Mouse (Mus musculus) forebrain, embryonic 10.5 days (tissue): ENCODE data around the gene Slc4a10. TPM values are rescaled to one million over a fixed set of nuclear protein-coding genes. Genes with fewer than 3 reads are reported as not detected.

Source experiments
- DNase-seq: peaks from one replicate; pipeline ENCODE4 v3.0.0-alpha.2; 2017; ENCODE audit warnings: low spot score; ENCODE audit errors: extremely low spot score
- H3K27ac ChIP-seq: fragments of 300-500 bp; sonication (generic); 2 replicates; pipeline ENCODE4 v1.5.1; 2016; ENCODE audit warnings: mild to moderate bottlenecking
- H3K27me3 ChIP-seq: fragments of 300-500 bp; sonication (generic); 2 replicates; pipeline ENCODE4 v1.6.1; 2016; ENCODE audit warnings: mild to moderate bottlenecking; ENCODE audit not compliant: poor library complexity, severe bottlenecking
- H3K36me3 ChIP-seq: fragments of 300-500 bp; sonication (generic); replicated peaks from 2 replicates; pipeline ENCODE4 v1.6.1; 2016; ENCODE audit warnings: mild to moderate bottlenecking, moderate library complexity
- H3K4me1 ChIP-seq: fragments of 300-500 bp; sonication (generic); 2 replicates; pipeline ENCODE4 v1.6.1; 2016
- H3K4me3 ChIP-seq: fragments of 300-500 bp; sonication (generic); 2 replicates; pipeline ENCODE4 v1.5.1; 2016; ENCODE audit warnings: mild to moderate bottlenecking, moderate library complexity
- H3K9me3 ChIP-seq: fragments of 300-500 bp; sonication (generic); 2 replicates; pipeline ENCODE4 v1.6.1; 2016; ENCODE audit warnings: mild to moderate bottlenecking, moderate library complexity
- WGBS: fragments of 180-500 bp; shearing (Covaris S2); methylation state at CpG from one replicate; pipeline ENCODE4 v1.1.7; 2016; 5-methylcytosine and 5-hydroxymethylcytosine counted together
- polyA plus RNA-seq: library from polyadenylated mRNA; unstranded; fragments of >200 nt; fragmentation: Nextera tagmentation; extraction: Ambion mirVana; gene quantifications from 2 replicates; pipeline ENCODE4 v1.2.1, GENCODE M21; 2016

Gene Slc4a10
- polyA plus RNA-seq, 1 experiment from 2014 or later = 0.05 TPM

- WGBS = 56% methylated on average over 8 of the region's 8 CpGs
Observed at GRCm38 (mm10) chr2:62134911-62135310, 88.6 kb downstream of the Slc4a10 start.

GRCm38 (mm10) chr2:62147636-62148035 is 101.4 kb downstream of the Slc4a10 start:
- Histone ChIP-seq H3K27ac (no peak overlapping the region), H3K4me1 (no peaks in the 10 kb centered on the region), H3K36me3 (no peaks in the 10 kb centered on the region), H3K4me3 (no peak overlapping the region), H3K9me3 (no peaks in the 10 kb centered on the region), H3K27me3 (no peaks in the 10 kb centered on the region)
- 76% methylated on average over 3 of the region's 3 CpGs for WGBS
- DNase-seq = no peak

More at GRCm38 (mm10) chr2:62134911-62135310, 88.6 kb downstream of the Slc4a10 start:
- Histone ChIP-seq H3K27ac (no peak overlapping the region), H3K9me3 (no peaks in the 10 kb centered on the region), H3K27me3 (no peaks in the 10 kb centered on the region), H3K36me3 (no peaks in the 10 kb centered on the region), H3K4me1 (no peaks in the 10 kb centered on the region), H3K4me3 (no peak overlapping the region)
- DNase-seq = no peak

GRCm38 (mm10) chr2:62149421-62149820 is 103.2 kb downstream of the Slc4a10 start:
- Histone ChIP-seq H3K4me1 (no peaks in the 10 kb centered on the region), H3K4me3 (no peak overlapping the region), H3K27me3 (no peaks in the 10 kb centered on the region), H3K9me3 (no peaks in the 10 kb centered on the region), H3K27ac (no peak overlapping the region), H3K36me3 (no peaks in the 10 kb centered on the region)
- no peak for DNase-seq

- H3K27ac ChIP-seq = no peak overlapping the region
- 92% methylated on average over 1 of the region's 1 CpGs for WGBS
Observed at GRCm38 (mm10) chr2:62150830-62151229, 104.6 kb downstream of the Slc4a10 start.

GRCm38 (mm10) chr2:62210109-62210508 is 163.8 kb downstream of the Slc4a10 start:
- Histone ChIP-seq H3K27me3 (no peaks in the 10 kb centered on the region), H3K9me3 (no peaks in the 10 kb centered on the region), H3K36me3 (no peaks in the 10 kb centered on the region), H3K4me3 (no peak overlapping the region), H3K4me1 (no peaks in the 10 kb centered on the region), H3K27ac (no peak overlapping the region)
- DNase-seq = no peak

More at GRCm38 (mm10) chr2:62150830-62151229, 104.6 kb downstream of the Slc4a10 start:
- DNase-seq = no peak
- H3K4me3 ChIP-seq = no peak overlapping the region
- no peaks in the 10 kb centered on the region for H3K27me3 ChIP-seq
- no peaks in the 10 kb centered on the region for H3K9me3 ChIP-seq
- no peaks in the 10 kb centered on the region for H3K36me3 ChIP-seq
- no peaks in the 10 kb centered on the region for H3K4me1 ChIP-seq

GRCm38 (mm10) chr2:62211106-62211505 is 164.8 kb downstream of the Slc4a10 start:
- H3K27me3 ChIP-seq = no peaks in the 10 kb centered on the region
- 93% methylated on average over 5 of the region's 5 CpGs for WGBS
- H3K4me3 ChIP-seq = no peak overlapping the region
- H3K27ac ChIP-seq = no peak overlapping the region
- no peak for DNase-seq
- no peaks in the 10 kb centered on the region for H3K36me3 ChIP-seq
- no peaks in the 10 kb centered on the region for H3K4me1 ChIP-seq
- H3K9me3 ChIP-seq = no peaks in the 10 kb centered on the region

- no peak overlapping the region for H3K4me3 ChIP-seq
- no peaks in the 10 kb centered on the region for H3K36me3 ChIP-seq
- H3K4me1 ChIP-seq = no peaks in the 10 kb centered on the region
- no peaks in the 10 kb centered on the region for H3K27me3 ChIP-seq
- H3K9me3 ChIP-seq = no peaks in the 10 kb centered on the region
- no peak overlapping the region for H3K27ac ChIP-seq
- no peak for DNase-seq
Observed at GRCm38 (mm10) chr2:62227563-62227962, 181.3 kb downstream of the Slc4a10 start.

GRCm38 (mm10) chr2:62231271-62231670 is 185.0 kb downstream of the Slc4a10 start:
- H3K4me1 ChIP-seq = no peaks in the 10 kb centered on the region
- no peak overlapping the region for H3K4me3 ChIP-seq
- H3K27me3 ChIP-seq = no peaks in the 10 kb centered on the region
- no peaks in the 10 kb centered on the region for H3K9me3 ChIP-seq
- no peaks in the 10 kb centered on the region for H3K36me3 ChIP-seq
- no peak for DNase-seq
- no peak overlapping the region for H3K27ac ChIP-seq
- 83% methylated on average over 2 of the region's 2 CpGs for WGBS

- H3K9me3 ChIP-seq = no peaks in the 10 kb centered on the region
- H3K36me3 ChIP-seq = no peaks in the 10 kb centered on the region
- H3K27me3 ChIP-seq = no peaks in the 10 kb centered on the region
- no peak overlapping the region for H3K4me3 ChIP-seq
- H3K4me1 ChIP-seq = peaks cover 4% of the 10 kb centered on the region
- DNase-seq = no peak
- WGBS = 39% methylated on average over 4 of the region's 4 CpGs
- H3K27ac ChIP-seq = no peak overlapping the region
Observed at GRCm38 (mm10) chr2:62244167-62244566, 197.9 kb downstream of the Slc4a10 start.

- H3K9me3 ChIP-seq = no peaks in the 10 kb centered on the region
- H3K27me3 ChIP-seq = no peaks in the 10 kb centered on the region
- WGBS = 96% methylated on average over 9 of the region's 9 CpGs
- no peak overlapping the region for H3K4me3 ChIP-seq
- no peak overlapping the region for H3K27ac ChIP-seq
- no peaks in the 10 kb centered on the region for H3K4me1 ChIP-seq
- DNase-seq = no peak
- H3K36me3 ChIP-seq = no peaks in the 10 kb centered on the region
Observed at GRCm38 (mm10) chr2:62268467-62268866, 222.2 kb downstream of the Slc4a10 start.

- Histone ChIP-seq H3K4me1 (no peaks in the 10 kb centered on the region), H3K27me3 (no peaks in the 10 kb centered on the region), H3K27ac (no peak overlapping the region), H3K9me3 (no peaks in the 10 kb centered on the region), H3K36me3 (no peaks in the 10 kb centered on the region), H3K4me3 (no peak overlapping the region)
- WGBS = 72% methylated on average over 4 of the region's 4 CpGs
- DNase-seq = no peak
Observed at GRCm38 (mm10) chr2:62271840-62272239, 225.6 kb downstream of the Slc4a10 start.

- no peaks in the 10 kb centered on the region for H3K36me3 ChIP-seq
- WGBS = 87% methylated on average over 3 of the region's 3 CpGs
- H3K27ac ChIP-seq = no peak overlapping the region
- H3K9me3 ChIP-seq = no peaks in the 10 kb centered on the region
- no peak for DNase-seq
- no peak overlapping the region for H3K4me3 ChIP-seq
- H3K4me1 ChIP-seq = no peaks in the 10 kb centered on the region
- H3K27me3 ChIP-seq = no peaks in the 10 kb centered on the region
Observed at GRCm38 (mm10) chr2:62278779-62279178, 232.5 kb downstream of the Slc4a10 start.

GRCm38 (mm10) chr2:62279777-62280176 is 233.5 kb downstream of the Slc4a10 start:
- no peaks in the 10 kb centered on the region for H3K4me1 ChIP-seq
- H3K27me3 ChIP-seq = no peaks in the 10 kb centered on the region
- 90% methylated on average over 7 of the region's 7 CpGs for WGBS

GRCm38 (mm10) chr2:62285026-62285425 is 238.8 kb downstream of the Slc4a10 start:
- Histone ChIP-seq H3K36me3 (no peaks in the 10 kb centered on the region), H3K27ac (no peak overlapping the region)
- 87% methylated on average over 2 of the region's 2 CpGs for WGBS

More at GRCm38 (mm10) chr2:62279777-62280176, 233.5 kb downstream of the Slc4a10 start:
- DNase-seq = no peak
- Histone ChIP-seq H3K36me3 (no peaks in the 10 kb centered on the region), H3K4me3 (no peak overlapping the region), H3K9me3 (no peaks in the 10 kb centered on the region), H3K27ac (no peak overlapping the region)

More at GRCm38 (mm10) chr2:62285026-62285425, 238.8 kb downstream of the Slc4a10 start:
- Histone ChIP-seq H3K27me3 (no peaks in the 10 kb centered on the region), H3K9me3 (no peaks in the 10 kb centered on the region), H3K4me3 (no peak overlapping the region), H3K4me1 (no peaks in the 10 kb centered on the region)
- no peak for DNase-seq
